Mouse (Mus musculus) liver, embryonic 14.5 days (tissue): ENCODE measurements around the gene Clic4. TPM values are rescaled to one million over a fixed set of nuclear protein-coding genes. Genes with fewer than 3 reads are reported as not detected.

Experiments used
- ATAC-seq: fragments of 200-750 bp; cut with Nextera tagmentation; 2 replicates; pipeline ENCODE4 v1.8.0; 2017; ENCODE audit warnings: moderate number of reproducible peaks, mild to moderate bottlenecking, moderate library complexity; ENCODE audit not compliant: insufficient read depth
- DNase-seq, 3 experiments: peaks; one replicate each; pipeline ENCODE4 v3.0.0-alpha.2; 2012 to 2013; ENCODE audit warnings: low read depth in 3 of 3, low spot score in 3 of 3
- H3K27ac ChIP-seq: fragments of 300-500 bp; sonication (generic); 2 replicates; pipeline ENCODE4 v1.5.1; 2014; ENCODE audit warnings: moderate library complexity, mild to moderate bottlenecking, control low read depth, inconsistent platforms
- H3K27me3 ChIP-seq: fragments of 300-500 bp; sonication (generic); 2 replicates; pipeline ENCODE4 v1.6.1; 2014; ENCODE audit warnings: mild to moderate bottlenecking, low read length, moderate library complexity; ENCODE audit not compliant: control insufficient read depth, insufficient read depth
- H3K36me3 ChIP-seq: fragments of 300-500 bp; sonication (generic); replicated peaks from 2 replicates; pipeline ENCODE4 v1.6.1; 2014; ENCODE audit warnings: low read depth; ENCODE audit not compliant: control insufficient read depth, insufficient read depth
- H3K4me1 ChIP-seq, 2 experiments: fragments of 200-500 bp in 1 of 2; fragments of 300-500 bp in 1 of 2; sonication (generic) in 1 of 2; replicated peaks; 2 replicates each; pipeline ENCODE4 v1.6.1; 2012 to 2014; ENCODE audit warnings: antibody characterized with exemption in 1 of 2, inconsistent platforms in 1 of 2, low read length in 1 of 2; ENCODE audit not compliant: control insufficient read depth in 2 of 2, insufficient read depth in 2 of 2
- H3K4me2 ChIP-seq: fragments of 300-500 bp; sonication (generic); 2 replicates; pipeline ENCODE4 v1.6.1; 2014; ENCODE audit warnings: low read depth, mild to moderate bottlenecking, control low read depth, moderate library complexity
- H3K4me3 ChIP-seq, 2 experiments: fragments of 200-500 bp in 1 of 2; fragments of 300-500 bp in 1 of 2; sonication (generic) in 1 of 2; 2 replicates each; pipeline ENCODE4 v1.5.1; 2012 to 2014; ENCODE audit warnings: low read depth in 2 of 2, low read length in 2 of 2, mild to moderate bottlenecking in 2 of 2, control low read depth in 1 of 2, inconsistent platforms in 1 of 2, moderate library complexity in 1 of 2; ENCODE audit not compliant: insufficient read depth in 1 of 2
- H3K9ac ChIP-seq: fragments of 300-500 bp; sonication (generic); replicated peaks from 2 replicates; pipeline ENCODE4 v1.6.1; 2014; ENCODE audit warnings: mild to moderate bottlenecking, control low read depth, moderate library complexity
- H3K9me3 ChIP-seq: fragments of 300-500 bp; sonication (generic); 2 replicates; pipeline ENCODE4 v1.6.1; 2016; ENCODE audit warnings: low read length, mixed read lengths; ENCODE audit not compliant: control insufficient read depth
- CTCF ChIP-seq: IDR thresholded peaks from 2 replicates; pipeline ENCODE4 v1.5.1; 2016; ENCODE audit warnings: antibody characterized with exemption, low read depth, control low read depth
- EP300 ChIP-seq: IDR thresholded peaks from 2 replicates; pipeline ENCODE4 v1.6.1; 2016; ENCODE audit warnings: antibody characterized with exemption, low read depth
- WGBS: fragments of 180-500 bp; shearing (Covaris S2); extraction: QIAGEN DNeasy Blood & Tissue Kit; methylation state at CpG from one replicate; pipeline ENCODE4 v1.1.7; 2014; ENCODE audit not compliant: insufficient replicate concordance; 5-methylcytosine and 5-hydroxymethylcytosine counted together
- polyA plus RNA-seq, 2 experiments: library from polyadenylated mRNA; depleted of rRNA in 1 of 2; stranded (reverse) in 1 of 2; unstranded in 1 of 2; fragments of >200 nt; fragmentation: Nextera tagmentation in 1 of 2; extraction: Ambion mirVana in 1 of 2; gene quantifications; 2 replicates each; pipeline versions ENCODE4 v1.2.1 to v1.2.3; 2012 to 2014

The Clic4 gene
- polyA plus RNA-seq, 2 experiments, result 40.8 to 65.8 TPM

- Histone ChIP-seq H3K27me3 (no peaks in the 10 kb centered on the region; the same call in 1 of the 2 replicates), H3K27ac (no peak overlapping the region), H3K9me3 (no peaks in the 10 kb centered on the region), H3K9ac (no peak overlapping the region), H3K4me3 (no peak overlapping the region), H3K4me2 (no peak overlapping the region), H3K36me3 (no peaks in the 10 kb centered on the region), H3K4me1 (no peaks in the 10 kb centered on the region)
- DNase-seq, result no peak
- TF ChIP-seq CTCF (no peak), EP300 (no peak)
- WGBS, result 60% methylated on average over 8 of the region's 8 CpGs
- no peak for ATAC-seq
Observed at GRCm38 (mm10) chr4:135197857-135198256, 74.8 kb downstream of the Clic4 start.

- Histone ChIP-seq H3K27me3 (no peaks in the 10 kb centered on the region), H3K4me2 (no peak overlapping the region), H3K4me1 (no peaks in the 10 kb centered on the region), H3K9ac (no peak overlapping the region), H3K4me3 (no peak overlapping the region), H3K36me3 (no peaks in the 10 kb centered on the region), H3K27ac (no peak overlapping the region), H3K9me3 (no peaks in the 10 kb centered on the region)
- ATAC-seq (no peak), DNase-seq (no peak)
- 41% methylated on average over 5 of the region's 5 CpGs for WGBS
- TF ChIP-seq CTCF, result no peak
- TF ChIP-seq EP300, result no peak
Observed at GRCm38 (mm10) chr4:135192841-135193240, 79.8 kb downstream of the Clic4 start.

- WGBS, result 66% methylated on average over 11 of the region's 11 CpGs
Observed at GRCm38 (mm10) chr4:135191604-135192003, 81.0 kb downstream of the Clic4 start.

GRCm38 (mm10) chr4:135191185-135191584 lies 81.4 kb downstream of the Clic4 start:
- H3K4me2 ChIP-seq, result no peak overlapping the region
- H3K9me3 ChIP-seq, result no peaks in the 10 kb centered on the region
- TF ChIP-seq CTCF (no peak), EP300 (no peak)
- H3K9ac ChIP-seq, result no peak overlapping the region
- no peaks in the 10 kb centered on the region for H3K27me3 ChIP-seq
- ATAC-seq (no peak), DNase-seq (no peak)
- no peaks in the 10 kb centered on the region for H3K36me3 ChIP-seq
- H3K27ac ChIP-seq, result no peak overlapping the region
- no peaks in the 10 kb centered on the region for H3K4me1 ChIP-seq
- no peak overlapping the region for H3K4me3 ChIP-seq
- 38% methylated on average over 1 of the region's 1 CpGs for WGBS

More at GRCm38 (mm10) chr4:135191604-135192003, 81.0 kb downstream of the Clic4 start:
- Histone ChIP-seq H3K27me3 (no peaks in the 10 kb centered on the region), H3K9me3 (no peaks in the 10 kb centered on the region), H3K4me3 (no peak overlapping the region), H3K9ac (no peak overlapping the region), H3K4me2 (no peak overlapping the region), H3K36me3 (no peaks in the 10 kb centered on the region), H3K4me1 (no peaks in the 10 kb centered on the region), H3K27ac (no peak overlapping the region)
- DNase-seq, result no peak
- ATAC-seq, result no peak
- no peak for TF ChIP-seq EP300
- TF ChIP-seq CTCF, result no peak

- Histone ChIP-seq H3K36me3 (no peaks in the 10 kb centered on the region), H3K4me3 (no peak overlapping the region)
- 73% methylated on average over 1 of the region's 1 CpGs for WGBS
Observed at GRCm38 (mm10) chr4:135190364-135190763, 82.2 kb downstream of the Clic4 start.

More at GRCm38 (mm10) chr4:135190364-135190763, 82.2 kb downstream of the Clic4 start:
- no peak overlapping the region for H3K27ac ChIP-seq
- no peak for TF ChIP-seq CTCF
- no peak for TF ChIP-seq EP300
- ATAC-seq (no peak), DNase-seq (no peak)
- no peaks in the 10 kb centered on the region for H3K4me1 ChIP-seq
- H3K9ac ChIP-seq, result no peak overlapping the region
- no peak overlapping the region for H3K4me2 ChIP-seq
- no peaks in the 10 kb centered on the region for H3K27me3 ChIP-seq
- no peaks in the 10 kb centered on the region for H3K9me3 ChIP-seq
